Mouse (Mus musculus): Measurements from ENCODE around the gene Ric3.
"Not testable (repeated sequence)": the region's sequence is repeated elsewhere in the genome, so short reads cannot be mapped to it uniquely, and the experiment has no call there.

DNA sequence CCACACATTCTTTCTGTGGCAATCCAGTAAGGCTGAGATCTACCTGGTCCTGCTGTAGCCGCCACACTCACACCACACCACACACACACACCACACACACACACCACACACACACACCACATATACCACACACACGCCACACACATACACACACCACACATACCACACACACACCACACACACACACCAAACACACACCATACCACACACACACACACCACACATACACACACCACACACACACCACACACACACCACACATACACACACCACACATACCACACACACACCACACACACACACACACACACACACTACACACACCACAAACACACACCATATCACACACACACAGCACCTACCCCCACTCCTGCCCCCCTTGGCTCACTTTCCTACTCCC, 8.2 kb upstream of the Ric3 start:
- not testable (repeated sequence) for TF ChIP-seq CTCF (IDR thresholded peaks at IDR 0.05; ENCODE audit: control insufficient read depth, insufficient read depth, insufficient replicate concordance, low read depth, low read length); POLR2A (IDR thresholded peaks at IDR 0.05; ENCODE audit: control insufficient read depth, low read depth, low read length)
